Mouse (Mus musculus) liver, adult 2 months (tissue): ENCODE results near the gene Esrra. TPM values are rescaled to one million over a fixed set of nuclear protein-coding genes. Genes with fewer than 3 reads are reported as not detected.

ENCODE experiments used
- DNase-seq: peaks from one replicate; pipeline ENCODE4 v3.0.0-alpha.2; 2011; ENCODE audit warnings: low read depth, low spot score; ENCODE audit errors: extremely low read depth
- H3K27ac ChIP-seq: fragments of 200-500 bp; replicated peaks from 2 replicates; pipeline ENCODE4 v1.5.1; 2012; ENCODE audit warnings: low read depth, mild to moderate bottlenecking, control low read depth, inconsistent platforms, low read length; ENCODE audit not compliant: insufficient read depth
- H3K27me3 ChIP-seq: fragments of 200-500 bp; 2 replicates; pipeline ENCODE4 v1.6.1; 2012; ENCODE audit warnings: mild to moderate bottlenecking, moderate library complexity, low read length, inconsistent platforms; ENCODE audit not compliant: control insufficient read depth, insufficient read depth
- H3K36me3 ChIP-seq: fragments of 200-500 bp; 2 replicates; pipeline ENCODE4 v1.6.1; 2012; ENCODE audit warnings: low read length, inconsistent platforms; ENCODE audit not compliant: control insufficient read depth, insufficient read depth
- H3K4me1 ChIP-seq: fragments of 200-500 bp; 2 replicates; pipeline ENCODE4 v1.6.1; 2011; ENCODE audit warnings: low read length; ENCODE audit not compliant: control insufficient read depth, insufficient read depth
- H3K4me3 ChIP-seq: fragments of 200-500 bp; 2 replicates; pipeline ENCODE4 v1.5.1; 2011; ENCODE audit warnings: low read depth, mild to moderate bottlenecking, control low read depth, low read length, moderate library complexity; ENCODE audit not compliant: insufficient read depth
- H3K79me2 ChIP-seq: fragments of 200-500 bp; 2 replicates; pipeline ENCODE4 v1.6.1; 2012; ENCODE audit warnings: inconsistent platforms, mild to moderate bottlenecking, low read length, moderate library complexity; ENCODE audit not compliant: control insufficient read depth, insufficient read depth
- H3K9ac ChIP-seq: fragments of 200-500 bp; 2 replicates; pipeline ENCODE4 v1.6.1; 2012; ENCODE audit warnings: low read depth, mild to moderate bottlenecking, control low read depth, inconsistent platforms, low read length
- CTCF ChIP-seq: fragments of 200-500 bp; IDR thresholded peaks from 2 replicates; pipeline ENCODE4 v1.5.1; 2011; ENCODE audit warnings: low read depth, low read length, control low read depth
- POLR2A ChIP-seq: fragments of 200-500 bp; IDR thresholded peaks from 2 replicates; pipeline ENCODE4 v1.6.1; 2011; ENCODE audit warnings: low read length, control low read depth; ENCODE audit not compliant: insufficient read depth; ENCODE audit errors: extremely low read depth
- WGBS: fragments of 180-500 bp; shearing (Covaris S2); methylation state at CpG from one replicate; pipeline ENCODE4 v1.1.7; 2018; 5-methylcytosine and 5-hydroxymethylcytosine counted together
- polyA plus RNA-seq: library from polyadenylated mRNA; depleted of rRNA; stranded (reverse); fragments of >200 nt; gene quantifications from 2 replicates; pipeline ENCODE4 v1.2.3, GENCODE M21; 2012
- total RNA-seq: library from RNA; depleted of rRNA; stranded (reverse); fragments of >200 nt; gene quantifications from 2 replicates; pipeline ENCODE4 v1.2.3, GENCODE M21; 2014

The Esrra gene
- total and polyA plus RNA-seq, 2 experiments, result 25.9 to 40.6 TPM

- H3K27ac ChIP-seq, result peak overlapping the region; percentile 84
- peak overlapping the region; percentile 85 for H3K4me3 ChIP-seq
- peaks cover 8% of the 10 kb centered on the region for H3K79me2 ChIP-seq
- WGBS, result 25% methylated on average over 5 of the region's 5 CpGs
- no peaks in the 10 kb centered on the region for H3K27me3 ChIP-seq
- H3K9ac ChIP-seq, result peak overlapping the region; percentile 70
- TF ChIP-seq CTCF (no peak), POLR2A (no peak)
- H3K36me3 ChIP-seq, result no peaks in the 10 kb centered on the region
- DNase-seq, result no peak
- H3K4me1 ChIP-seq, result peaks cover 20% of the 10 kb centered on the region
These were observed 21.2 kb upstream of the Esrra start for GRCm38 (mm10) chr19:6942764-6943163.

- H3K4me3 ChIP-seq, result peak within 1 kb of the TSS; percentile 85
- TF ChIP-seq POLR2A (peak; percentile 80; the same call in 1 of the 2 replicates), CTCF (no peak)
- H3K27ac ChIP-seq, result peak within 1 kb of the TSS; percentile 88
- H3K4me1 ChIP-seq, result peaks cover 23% of the 10 kb centered on the region
- under 1% methylated on average over 27 of the region's 27 CpGs for WGBS
- peaks cover 8% of the 10 kb centered on the region for H3K79me2 ChIP-seq
- DNase-seq, result peak; percentile 87
- H3K36me3 ChIP-seq, result no peaks in the 10 kb centered on the region
- H3K9ac ChIP-seq, result peak within 1 kb of the TSS; percentile 91
- no peaks in the 10 kb centered on the region for H3K27me3 ChIP-seq
These were observed 20.7 kb upstream of the Esrra start, which contains the start of gene Gpr137 for GRCm38 (mm10) chr19:6942249-6942691. Gene Gpr137 (minus strand): TSS chr19:6942480.

- TF ChIP-seq POLR2A (peak; percentile 34; the same call in 1 of the 2 replicates), CTCF (peak; percentile 2; the same call in 1 of the 2 replicates)
- WGBS, result under 1% methylated on average over 83 of the region's 83 CpGs
These were observed 20.0 kb upstream of the Esrra start, which contains the start of gene Bad for GRCm38 (mm10) chr19:6941372-6942248. Gene Bad (plus strand): TSS chr19:6941861.

GRCm38 (mm10) chr19:6940396-6941351 lies 19.1 kb upstream of the Esrra start:
- TF ChIP-seq POLR2A (no peak), CTCF (no peak)
- Histone ChIP-seq H3K27me3 (no peaks in the 10 kb centered on the region), H3K4me1 (peaks cover 23% of the 10 kb centered on the region), H3K4me3 (peak overlapping the region; percentile 85), H3K36me3 (no peaks in the 10 kb centered on the region), H3K79me2 (peaks cover 8% of the 10 kb centered on the region), H3K27ac (peak overlapping the region; percentile 68), H3K9ac (peak overlapping the region; percentile 91)
- WGBS, result 25% methylated on average over 29 of the region's 29 CpGs
- no peak for DNase-seq

More at GRCm38 (mm10) chr19:6941372-6942248, 20.0 kb upstream of the Esrra start, which contains the start of gene Bad:
- peak within 1 kb of the TSS; percentile 91 for H3K9ac ChIP-seq
- H3K27ac ChIP-seq, result peak within 1 kb of the TSS; percentile 88
- H3K4me1 ChIP-seq, result peaks cover 23% of the 10 kb centered on the region
- peak; percentile 75 for DNase-seq
- no peaks in the 10 kb centered on the region for H3K36me3 ChIP-seq
- H3K27me3 ChIP-seq, result no peaks in the 10 kb centered on the region
- H3K79me2 ChIP-seq, result peaks cover 8% of the 10 kb centered on the region
- peak within 1 kb of the TSS; percentile 85 for H3K4me3 ChIP-seq

- H3K9ac ChIP-seq, result no peak overlapping the region
- H3K27me3 ChIP-seq, result peaks cover under 1% of the 10 kb centered on the region
- H3K36me3 ChIP-seq, result no peaks in the 10 kb centered on the region
- H3K27ac ChIP-seq, result no peak overlapping the region
- TF ChIP-seq CTCF (no peak), POLR2A (no peak)
- H3K4me3 ChIP-seq, result no peak overlapping the region
- peaks cover 8% of the 10 kb centered on the region for H3K79me2 ChIP-seq
- 90% methylated on average over 20 of the region's 20 CpGs for WGBS
- H3K4me1 ChIP-seq, result peaks cover 23% of the 10 kb centered on the region
- DNase-seq, result no peak
These were observed 17.7 kb upstream of the Esrra start for GRCm38 (mm10) chr19:6939106-6940002.
